Comparison of ENCODE assay signal across 8 mouse cellular contexts in genomic region chr7:30194101-30194831, GRCm38 (mm10). TPM values are rescaled to one million over a fixed set of nuclear protein-coding genes. Genes with fewer than 3 reads are reported as not detected.
A peak's percentile ranks its signal among the peaks of the same experiment; 100 is the strongest.
DNase-seq lines count a peak whose midpoint lies in the region; ATAC-seq and TF ChIP-seq lines count a peak whose summit lies in the region.

No protein-coding gene starts in this region.

- no peaks in the 10 kb centered on the region for H3K9me3 ChIP-seq in forebrain, embryonic 16.5 days (ENCODE audit: control insufficient read depth, low read length)
- no peaks in the 10 kb centered on the region for H3K9me3 ChIP-seq in liver, embryonic 13.5 days (replicated peaks)
- H3K9me3 ChIP-seq in neural tube, embryonic 13.5 days, result no peaks in the 10 kb centered on the region

- H3K4me2 ChIP-seq in forebrain, embryonic 16.5 days (ENCODE audit: low read length), result peak overlapping the region; percentile 68
- H3K4me2 ChIP-seq in liver, embryonic 13.5 days, result peak overlapping the region; percentile 94
- H3K4me2 ChIP-seq in neural tube, embryonic 13.5 days, result peak overlapping the region; percentile 88

- no peak for TF ChIP-seq CTCF in thymus, adult 2 months (IDR thresholded peaks at IDR 0.05; ENCODE audit: borderline replicate concordance, control insufficient read depth, extremely low read depth, insufficient read depth, low read length, poor library complexity)

- peak overlapping the region; percentile 41; the same call in 1 of the 2 replicates for H3K27ac ChIP-seq in thymus, adult 2 months (ENCODE audit: control insufficient read depth, insufficient read depth, low read length)
- H3K27ac ChIP-seq in forebrain, embryonic 16.5 days (ENCODE audit: low read length), result peak overlapping the region; percentile 77
- H3K27ac ChIP-seq in liver, embryonic 13.5 days, result peak overlapping the region; percentile 95
- peak overlapping the region; percentile 85 for H3K27ac ChIP-seq in neural tube, embryonic 13.5 days (replicated peaks)

- H3K9ac ChIP-seq in forebrain, embryonic 16.5 days (replicated peaks; ENCODE audit: low read depth, low read length), result peak overlapping the region; percentile 77
- H3K9ac ChIP-seq in liver, embryonic 13.5 days, result peak overlapping the region; percentile 90
- H3K9ac ChIP-seq in neural tube, embryonic 13.5 days, result peak overlapping the region; percentile 91

- WGBS in thymus, adult 2 months, result under 1% methylated on average over 26 of the region's 26 CpGs
- WGBS in forebrain, embryonic 16.5 days, result under 1% methylated on average over 26 of the region's 26 CpGs
- WGBS in liver, embryonic 13.5 days (ENCODE audit: insufficient replicate concordance), result under 1% methylated on average over 26 of the region's 26 CpGs
- under 1% methylated on average over 26 of the region's 26 CpGs for WGBS in neural tube, embryonic 13.5 days

- peak overlapping the region; percentile 96 for H3K4me3 ChIP-seq in thymus, adult 2 months (ENCODE audit: control insufficient read depth, insufficient read depth, low read length)
- H3K4me3 ChIP-seq in forebrain, embryonic 16.5 days (replicated peaks; ENCODE audit: low read length), result peak overlapping the region; percentile 83
- H3K4me3 ChIP-seq in liver, embryonic 13.5 days (replicated peaks), result peak overlapping the region; percentile 86
- H3K4me3 ChIP-seq in neural tube, embryonic 13.5 days, result peak overlapping the region; percentile 85

- TF ChIP-seq POLR2A in thymus, adult 2 months (IDR thresholded peaks at IDR 0.05; ENCODE audit: control insufficient read depth, extremely low read depth, insufficient read depth, low read length, poor library complexity), result no peak

- no peaks in the 10 kb centered on the region for H3K27me3 ChIP-seq in thymus, adult 2 months (ENCODE audit: control insufficient read depth, insufficient read depth, low read length)
- H3K27me3 ChIP-seq in forebrain, embryonic 16.5 days (replicated peaks; ENCODE audit: control insufficient read depth, insufficient read depth, low read length), result no peaks in the 10 kb centered on the region
- H3K27me3 ChIP-seq in liver, embryonic 13.5 days, result no peaks in the 10 kb centered on the region
- no peaks in the 10 kb centered on the region for H3K27me3 ChIP-seq in neural tube, embryonic 13.5 days

- H3K36me3 ChIP-seq in thymus, adult 2 months (ENCODE audit: control insufficient read depth, insufficient read depth, low read length), result peaks cover 5% of the 10 kb centered on the region; the same call in 1 of the 2 replicates
- H3K36me3 ChIP-seq in forebrain, embryonic 16.5 days (ENCODE audit: control insufficient read depth, insufficient read depth), result peaks cover 13% of the 10 kb centered on the region
- peaks cover 35% of the 10 kb centered on the region for H3K36me3 ChIP-seq in liver, embryonic 13.5 days
- peaks cover 32% of the 10 kb centered on the region for H3K36me3 ChIP-seq in neural tube, embryonic 13.5 days

- peak; percentile 27 for ATAC-seq in forebrain, embryonic 16.5 days
- peak; percentile 49 for ATAC-seq in inflammation-experienced regulatory T-cells, adult 6 months
- ATAC-seq in liver, embryonic 13.5 days (ENCODE audit: low read depth), result peak; percentile 42
- ATAC-seq in neural tube, embryonic 13.5 days (ENCODE audit: low read depth), result peak; percentile 33

- H3K4me1 ChIP-seq in thymus, adult 2 months (replicated peaks; ENCODE audit: control insufficient read depth, insufficient read depth, low read length), result peaks cover 12% of the 10 kb centered on the region
- H3K4me1 ChIP-seq in forebrain, embryonic 16.5 days (replicated peaks; ENCODE audit: control insufficient read depth, insufficient read depth, low read length), result peaks cover 23% of the 10 kb centered on the region
- peaks cover 43% of the 10 kb centered on the region for H3K4me1 ChIP-seq in liver, embryonic 13.5 days (replicated peaks)
- H3K4me1 ChIP-seq in neural tube, embryonic 13.5 days (replicated peaks), result peaks cover 26% of the 10 kb centered on the region

- peak; percentile 32 for DNase-seq in thymus, adult 2 months
- DNase-seq in thymus, postnatal 10 days (ENCODE audit: low spot score in 2 of 2), result no peak
- DNase-seq in cerebellum, adult 8-10 months, result peak; percentile 52
- DNase-seq in liver, embryonic 13.5 days, result peak; percentile 33
- no peak for DNase-seq in ovary, postnatal 14 days (ENCODE audit: low spot score)

RNA-seq across cellular contexts. Expression of gene Capns1, which starts 4.3 kb away (rescaled TPM):
- polyA plus RNA-seq in thymus, adult 2 months (2012; rRNA removed), result 565 and 739 TPM in 2 replicates
- 59.7 and 68.4 TPM in 2 replicates for polyA plus RNA-seq in forebrain, embryonic 16.5 days (2015; fragmentation: Nextera tagmentation; extraction: Ambion mirVana)
- polyA plus RNA-seq in inflammation-experienced regulatory T-cells, adult 6 months (2017; shearing (Covaris generic)), result 10 to 100 TPM; 66.6 to 74.8 (median 71.1) TPM
- 39.0 and 40.8 TPM in 2 replicates for polyA plus RNA-seq in liver, embryonic 13.5 days (2015; fragmentation: Nextera tagmentation; extraction: Ambion mirVana)
- polyA plus RNA-seq in neural tube, embryonic 13.5 days (2015; fragmentation: Nextera tagmentation; extraction: Ambion mirVana), result 79.5 and 83.0 TPM in 2 replicates

RNA-seq across cellular contexts. Expression of gene Cox7a1, which starts 10.3 kb away (rescaled TPM):
- 28.1 and 85.8 TPM in 2 replicates for polyA plus RNA-seq in thymus, adult 2 months (2012; rRNA removed)
- polyA plus RNA-seq in forebrain, embryonic 16.5 days (2015; fragmentation: Nextera tagmentation; extraction: Ambion mirVana), result 2.4 and 4.1 TPM in 2 replicates
- polyA plus RNA-seq in inflammation-experienced regulatory T-cells, adult 6 months (2017; shearing (Covaris generic)), result 1 to 10 TPM; 2.3 to 3.5 (median 3.3) TPM
- 4.2 and 4.8 TPM in 2 replicates for polyA plus RNA-seq in liver, embryonic 13.5 days (2015; fragmentation: Nextera tagmentation; extraction: Ambion mirVana)
- 5.3 and 6.9 TPM in 2 replicates for polyA plus RNA-seq in neural tube, embryonic 13.5 days (2015; fragmentation: Nextera tagmentation; extraction: Ambion mirVana)

RNA-seq across cellular contexts. Expression of gene Zfp146, which starts 24.7 kb away (rescaled TPM):
- polyA plus RNA-seq in thymus, adult 2 months (2012; rRNA removed), result 16.8 and 18.6 TPM in 2 replicates
- polyA plus RNA-seq in forebrain, embryonic 16.5 days (2015; fragmentation: Nextera tagmentation; extraction: Ambion mirVana), result 17.4 and 18.0 TPM in 2 replicates
- polyA plus RNA-seq in inflammation-experienced regulatory T-cells, adult 6 months (2017; shearing (Covaris generic)), result 10 to 100 TPM; 12.9 to 20.8 (median 13.5) TPM
- 4.8 and 6.2 TPM in 2 replicates for polyA plus RNA-seq in liver, embryonic 13.5 days (2015; fragmentation: Nextera tagmentation; extraction: Ambion mirVana)
- 14.2 TPM in 2 replicates for polyA plus RNA-seq in neural tube, embryonic 13.5 days (2015; fragmentation: Nextera tagmentation; extraction: Ambion mirVana)

RNA-seq across cellular contexts. Expression of gene Polr2i, which starts 37.5 kb away (rescaled TPM):
- 131 and 157 TPM in 2 replicates for polyA plus RNA-seq in thymus, adult 2 months (2012; rRNA removed)
- 160 and 165 TPM in 2 replicates for polyA plus RNA-seq in forebrain, embryonic 16.5 days (2015; fragmentation: Nextera tagmentation; extraction: Ambion mirVana)
- 10 to 100 TPM; 51.0 to 54.5 (median 54.2) TPM for polyA plus RNA-seq in inflammation-experienced regulatory T-cells, adult 6 months (2017; shearing (Covaris generic))
- polyA plus RNA-seq in liver, embryonic 13.5 days (2015; fragmentation: Nextera tagmentation; extraction: Ambion mirVana), result 67.1 and 70.0 TPM in 2 replicates
- 176 and 184 TPM in 2 replicates for polyA plus RNA-seq in neural tube, embryonic 13.5 days (2015; fragmentation: Nextera tagmentation; extraction: Ambion mirVana)

RNA-seq across cellular contexts. Expression of gene Tbcb, which starts 37.8 kb away (rescaled TPM):
- 42.4 and 47.1 TPM in 2 replicates for polyA plus RNA-seq in thymus, adult 2 months (2012; rRNA removed)
- polyA plus RNA-seq in forebrain, embryonic 16.5 days (2015; fragmentation: Nextera tagmentation; extraction: Ambion mirVana), result 358 and 393 TPM in 2 replicates
- polyA plus RNA-seq in inflammation-experienced regulatory T-cells, adult 6 months (2017; shearing (Covaris generic)), result 100 to 1,000 TPM in 2 of 3 experiments, 10 to 100 TPM in 1; 95.8 to 156 (median 120) TPM
- 62.1 and 63.7 TPM in 2 replicates for polyA plus RNA-seq in liver, embryonic 13.5 days (2015; fragmentation: Nextera tagmentation; extraction: Ambion mirVana)
- 406 and 418 TPM in 2 replicates for polyA plus RNA-seq in neural tube, embryonic 13.5 days (2015; fragmentation: Nextera tagmentation; extraction: Ambion mirVana)

Comparison
In these comparisons a context has a peak if more than half of its experiments do, and no peak if none do; other contexts are left out.
1. DNase-seq: peak in thymus, adult 2 months (single experiment), cerebellum, adult 8-10 months (single experiment) and liver, embryonic 13.5 days (single experiment); none in thymus, postnatal 10 days (0 of 2) and ovary, postnatal 14 days (single experiment).
2. H3K27ac ChIP-seq: peak in every context shown above with its lines; median percentile 95 in liver, embryonic 13.5 days; 85 in neural tube, embryonic 13.5 days; 77 in forebrain, embryonic 16.5 days; 41 in thymus, adult 2 months.
3. Peak in every context shown above with its lines, with median percentiles within 50 percentile points of each other: H3K4me3 ChIP-seq, ATAC-seq, H3K4me2 ChIP-seq and H3K9ac ChIP-seq.